Mouse (Mus musculus): ENCODE measurements around the gene Vmn2r21. TPM values are rescaled to one million over a fixed set of nuclear protein-coding genes. Genes with fewer than 3 reads are reported as not detected.

Gene Vmn2r21
- polyA plus RNA-seq (2012; rRNA removed) = not detected in 2 replicates

GRCm38 (mm10) chr6:123533306-123533705 lies at the start of gene Vmn2r21:
Gene Vmn2r21 (minus strand): TSS chr6:123533406.

Other genes with a start within 250 kb of the Vmn2r21 start
- gene Clec4e, start 243.5 kb downstream of the Vmn2r21 start, polyA plus RNA-seq (2012; rRNA removed) = 0.48 TPM in 2 replicates
- gene Vmn2r19, start 225.1 kb downstream of the Vmn2r21 start, polyA plus RNA-seq (2012; rRNA removed) = not detected in 2 replicates
- under 0.01 TPM in 2 replicates for gene Vmn2r20, start 115.3 kb downstream of the Vmn2r21 start, polyA plus RNA-seq (2012; rRNA removed)
- not detected in 2 replicates for gene Vmn2r22, start 117.3 kb upstream of the Vmn2r21 start, polyA plus RNA-seq (2012; rRNA removed)
- gene Vmn2r23, start 169.3 kb upstream of the Vmn2r21 start, polyA plus RNA-seq (2012; rRNA removed) = not detected in 2 replicates
- gene Vmn2r24, start 245.5 kb upstream of the Vmn2r21 start, polyA plus RNA-seq (2012; rRNA removed) = not detected in 2 replicates